Mouse (Mus musculus) midbrain, postnatal 0 days (tissue): ENCODE measurements at regions not wholly inside any gene's neighbourhood (a gene's known extent, or its start where the extent isn't known, plus 50 kb on each side); places are given as distances from the start of the nearest gene placed in this dataset.

Experiments
- ATAC-seq: fragments of 200-750 bp; cut with Nextera tagmentation; 2 replicates; pipeline ENCODE4 v1.8.0; 2017; ENCODE audit warnings: moderate number of reproducible peaks, mild to moderate bottlenecking, moderate TSS enrichment, moderate library complexity; ENCODE audit not compliant: low FRiP score
- DNase-seq: peaks from one replicate; pipeline ENCODE4 v3.0.0-alpha.2; 2015; ENCODE audit warnings: low spot score
- H3K27ac ChIP-seq: fragments of 300-500 bp; sonication (generic); 2 replicates; pipeline ENCODE4 v1.5.1; 2014; ENCODE audit warnings: low read depth, mild to moderate bottlenecking, low read length, mixed read lengths
- H3K27me3 ChIP-seq: fragments of 300-500 bp; sonication (generic); 2 replicates; pipeline ENCODE4 v1.6.1; 2014; ENCODE audit warnings: low read length, control low read depth, mixed read lengths; ENCODE audit not compliant: insufficient read depth
- H3K36me3 ChIP-seq: fragments of 300-500 bp; sonication (generic); 2 replicates; pipeline ENCODE4 v1.6.1; 2014; ENCODE audit warnings: low read length, control low read depth, mixed read lengths; ENCODE audit not compliant: insufficient read depth
- H3K4me1 ChIP-seq: fragments of 300-500 bp; sonication (generic); 2 replicates; pipeline ENCODE4 v1.6.1; 2014; ENCODE audit warnings: mild to moderate bottlenecking, control low read depth, antibody characterized with exemption, low read length, mixed read lengths; ENCODE audit not compliant: insufficient read depth
- H3K4me2 ChIP-seq: fragments of 300-500 bp; sonication (generic); 2 replicates; pipeline ENCODE4 v1.6.1; 2014; ENCODE audit warnings: low read depth, mild to moderate bottlenecking, low read length, mixed read lengths; ENCODE audit not compliant: poor library complexity, severe bottlenecking
- H3K4me3 ChIP-seq: fragments of 300-500 bp; sonication (generic); 2 replicates; pipeline ENCODE4 v1.5.1; 2014; ENCODE audit warnings: low read depth, mild to moderate bottlenecking, low read length, moderate library complexity
- H3K9ac ChIP-seq: fragments of 300-500 bp; sonication (generic); replicated peaks from 2 replicates; pipeline ENCODE4 v1.6.1; 2014; ENCODE audit warnings: mild to moderate bottlenecking, low read length, moderate library complexity, mixed read lengths; ENCODE audit not compliant: poor library complexity, severe bottlenecking
- H3K9me3 ChIP-seq: fragments of 300-500 bp; sonication (generic); 2 replicates; pipeline ENCODE4 v1.6.1; 2016; ENCODE audit warnings: low read length, control low read depth
- CTCF ChIP-seq: IDR thresholded peaks from 2 replicates; pipeline ENCODE4 v1.5.1; 2016; ENCODE audit warnings: antibody characterized with exemption, mild to moderate bottlenecking
- WGBS: fragments of 180-500 bp; shearing (Covaris S2); extraction: QIAGEN DNeasy Blood & Tissue Kit; methylation state at CpG from one replicate; pipeline ENCODE4 v1.1.7; 2014; 5-methylcytosine and 5-hydroxymethylcytosine counted together

- Histone ChIP-seq H3K4me2 (no peak overlapping the region), H3K27me3 (no peaks in the 10 kb centered on the region), H3K36me3 (no peaks in the 10 kb centered on the region), H3K9me3 (no peaks in the 10 kb centered on the region), H3K9ac (no peak overlapping the region), H3K4me3 (no peak overlapping the region), H3K27ac (no peak overlapping the region), H3K4me1 (no peaks in the 10 kb centered on the region)
- DNase-seq (peak; percentile 32), ATAC-seq (no peak)
- TF ChIP-seq CTCF: peak; percentile 57
- 50% methylated on average over 5 of the region's 5 CpGs for WGBS
These were observed 1522.6 kb downstream of the 4930444P10Rik start for GRCm38 (mm10) chr1:14570562-14570981.

GRCm38 (mm10) chr1:14570113-14570512 is 1523.0 kb downstream of the 4930444P10Rik start:
- Histone ChIP-seq H3K36me3 (no peaks in the 10 kb centered on the region), H3K4me3 (no peak overlapping the region), H3K4me1 (no peaks in the 10 kb centered on the region), H3K9ac (no peak overlapping the region), H3K9me3 (no peaks in the 10 kb centered on the region), H3K27me3 (no peaks in the 10 kb centered on the region), H3K4me2 (no peak overlapping the region), H3K27ac (no peak overlapping the region)
- 67% methylated on average over 3 of the region's 3 CpGs for WGBS
- DNase-seq (no peak), ATAC-seq (no peak)
- no peak for TF ChIP-seq CTCF

GRCm38 (mm10) chr1:14567006-14567405 is 1526.1 kb downstream of the 4930444P10Rik start:
- no peaks in the 10 kb centered on the region for H3K36me3 ChIP-seq
- no peak for TF ChIP-seq CTCF
- no peak for DNase-seq
- WGBS: 67% methylated on average over 4 of the region's 4 CpGs
- no peak overlapping the region for H3K4me3 ChIP-seq
- no peaks in the 10 kb centered on the region for H3K4me1 ChIP-seq
- H3K27ac ChIP-seq: no peak overlapping the region
- no peak for ATAC-seq
- no peak overlapping the region for H3K9ac ChIP-seq
- H3K27me3 ChIP-seq: no peaks in the 10 kb centered on the region
- no peak overlapping the region for H3K4me2 ChIP-seq
- no peaks in the 10 kb centered on the region for H3K9me3 ChIP-seq

- Histone ChIP-seq H3K36me3 (no peaks in the 10 kb centered on the region), H3K9me3 (no peaks in the 10 kb centered on the region), H3K4me3 (no peak overlapping the region), H3K27me3 (no peaks in the 10 kb centered on the region), H3K9ac (no peak overlapping the region), H3K4me2 (no peak overlapping the region), H3K27ac (no peak overlapping the region), H3K4me1 (no peaks in the 10 kb centered on the region)
- no peak for TF ChIP-seq CTCF
- DNase-seq (no peak), ATAC-seq (no peak)
- WGBS: 64% methylated on average over 1 of the region's 1 CpGs
These were observed 1526.7 kb downstream of the 4930444P10Rik start for GRCm38 (mm10) chr1:14566386-14566785.
